Mouse (Mus musculus) forebrain, embryonic 15.5 days (tissue): Measurements from ENCODE around the gene Cdc27. TPM values are rescaled to one million over a fixed set of nuclear protein-coding genes. Genes with fewer than 3 reads are reported as not detected.
A peak's percentile ranks its signal among the peaks of the same experiment; 100 is the strongest.

ENCODE experiments used
- ATAC-seq: fragments of 200-750 bp; cut with Nextera tagmentation; replicated peaks from 2 replicates; pipeline ENCODE4 v1.8.0; 2017; ENCODE audit warnings: mild to moderate bottlenecking, moderate TSS enrichment, moderate library complexity
- H3K27ac ChIP-seq: fragments of 300-500 bp; sonication (generic); replicated peaks from 2 replicates; pipeline ENCODE4 v1.5.1; 2015; ENCODE audit warnings: mild to moderate bottlenecking, inconsistent platforms
- H3K27me3 ChIP-seq: fragments of 300-500 bp; sonication (generic); 2 replicates; pipeline ENCODE4 v1.6.1; 2015; ENCODE audit warnings: inconsistent platforms
- H3K36me3 ChIP-seq: fragments of 300-500 bp; sonication (generic); 2 replicates; pipeline ENCODE4 v1.6.1; 2015; ENCODE audit warnings: mild to moderate bottlenecking, inconsistent platforms
- H3K4me1 ChIP-seq: fragments of 300-500 bp; sonication (generic); 2 replicates; pipeline ENCODE4 v1.6.1; 2015; ENCODE audit warnings: inconsistent platforms
- H3K4me2 ChIP-seq: fragments of 300-500 bp; sonication (generic); replicated peaks from 2 replicates; pipeline ENCODE4 v1.6.1; 2015; ENCODE audit warnings: mild to moderate bottlenecking, inconsistent platforms
- H3K4me3 ChIP-seq: fragments of 300-500 bp; sonication (generic); 2 replicates; pipeline ENCODE4 v1.5.1; 2015; ENCODE audit warnings: mild to moderate bottlenecking, inconsistent platforms
- H3K9ac ChIP-seq: fragments of 300-500 bp; sonication (generic); replicated peaks from 2 replicates; pipeline ENCODE4 v1.6.1; 2015; ENCODE audit warnings: mild to moderate bottlenecking, inconsistent platforms
- H3K9me3 ChIP-seq: fragments of 300-500 bp; sonication (generic); 2 replicates; pipeline ENCODE4 v1.6.1; 2016; ENCODE audit warnings: inconsistent platforms
- WGBS: fragments of 180-500 bp; shearing (Covaris S2); methylation state at CpG from one replicate; pipeline ENCODE4 v1.1.7; 2015; ENCODE audit warnings: mixed read lengths; 5-methylcytosine and 5-hydroxymethylcytosine counted together
- polyA plus RNA-seq: library from polyadenylated mRNA; unstranded; fragments of >200 nt; fragmentation: Nextera tagmentation; extraction: Ambion mirVana; gene quantifications from 2 replicates; pipeline ENCODE4 v1.2.1, GENCODE M21; 2015

The Cdc27 gene
- polyA plus RNA-seq, 1 experiment from 2014 or later = 37.6 TPM

DNA sequence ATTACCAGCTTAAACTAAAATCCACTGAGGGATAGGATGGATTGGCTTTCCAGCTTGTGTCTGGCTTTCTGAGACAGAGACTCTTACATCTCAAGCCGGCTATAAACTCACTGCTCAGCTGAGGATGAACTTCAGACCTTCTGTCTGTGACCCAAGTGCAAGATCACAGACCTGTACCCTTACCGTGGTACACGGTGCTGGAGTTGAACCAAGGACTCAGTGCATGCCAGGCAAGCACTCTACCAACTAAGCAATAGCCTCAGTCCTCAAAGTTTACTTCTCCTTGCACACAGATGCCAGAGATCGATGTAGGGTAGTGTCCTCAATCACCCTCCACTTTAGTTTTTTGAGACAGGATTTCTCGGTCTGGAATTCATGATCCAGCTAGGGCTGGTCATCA, 10.6 kb downstream of the Cdc27 start:
- ATAC-seq = no peak
- H3K9ac ChIP-seq = no peak overlapping the region
- no peak overlapping the region for H3K27ac ChIP-seq
- H3K27me3 ChIP-seq = no peaks in the 10 kb centered on the region
- no peaks in the 10 kb centered on the region for H3K4me1 ChIP-seq
- no peaks in the 10 kb centered on the region; the same call in 1 of the 2 replicates for H3K36me3 ChIP-seq
- no peak overlapping the region for H3K4me3 ChIP-seq
- H3K4me2 ChIP-seq = no peak overlapping the region
- no peaks in the 10 kb centered on the region for H3K9me3 ChIP-seq
- WGBS = over 99% methylated on average over 5 of the region's 5 CpGs

DNA sequence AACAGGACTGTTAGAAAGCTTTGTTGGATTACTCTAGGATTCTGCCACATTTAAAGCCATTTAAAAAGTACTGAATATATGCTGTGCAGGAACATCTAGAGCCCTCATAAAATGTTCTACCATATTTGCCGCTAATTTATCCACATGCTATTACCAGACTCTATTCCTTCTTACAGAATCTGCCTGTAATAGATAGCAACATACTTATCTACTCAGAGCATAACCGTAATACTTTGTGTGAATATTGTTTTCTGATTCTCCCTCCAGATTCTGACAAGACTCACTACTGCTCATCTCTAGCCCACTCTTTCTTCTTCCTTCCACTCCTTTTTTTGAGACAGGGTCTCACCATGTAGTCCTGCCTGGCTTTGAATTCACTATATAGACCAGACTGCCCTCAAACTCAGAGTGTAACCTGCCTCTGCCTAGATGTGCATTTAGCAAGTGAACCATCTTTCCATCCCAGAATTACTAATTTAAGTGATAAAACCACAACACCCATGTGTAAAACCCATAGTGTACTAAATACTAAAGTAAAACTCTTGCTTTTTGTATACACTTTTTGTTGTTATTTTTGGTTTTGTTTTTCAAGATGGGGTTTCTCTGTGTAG, 12.4 kb downstream of the Cdc27 start:
- WGBS = 98% methylated on average over 2 of the region's 2 CpGs
- no peak overlapping the region for H3K9ac ChIP-seq
- H3K4me3 ChIP-seq = no peak overlapping the region
- H3K36me3 ChIP-seq = peaks cover 18% of the 10 kb centered on the region
- H3K9me3 ChIP-seq = no peaks in the 10 kb centered on the region
- ATAC-seq = no peak
- H3K4me1 ChIP-seq = no peaks in the 10 kb centered on the region
- H3K27me3 ChIP-seq = no peaks in the 10 kb centered on the region
- no peak overlapping the region for H3K27ac ChIP-seq
- H3K4me2 ChIP-seq = no peak overlapping the region

DNA sequence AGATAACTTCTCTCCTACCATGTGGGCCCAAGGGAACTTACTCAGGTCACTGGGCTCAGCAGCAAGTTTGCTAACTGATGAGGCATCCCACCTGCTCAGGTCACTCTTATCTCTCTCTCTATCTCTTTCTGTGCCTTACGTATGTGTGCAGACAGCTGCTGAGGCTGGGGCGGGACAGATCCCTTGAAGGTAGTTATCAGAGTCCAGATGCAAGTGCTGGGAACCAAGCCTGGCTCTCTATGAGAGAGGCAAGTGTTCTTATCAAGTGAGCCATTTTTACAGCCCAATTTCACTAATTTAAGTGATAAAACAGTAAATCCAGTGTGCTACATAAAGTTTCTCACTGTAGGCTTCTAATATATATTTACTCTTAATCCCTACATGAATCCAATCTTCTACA, 13.6 kb downstream of the Cdc27 start:
- no peaks in the 10 kb centered on the region for H3K4me1 ChIP-seq
- no peak overlapping the region for H3K9ac ChIP-seq
- ATAC-seq = no peak
- no peak overlapping the region for H3K4me3 ChIP-seq
- 92% methylated on average over 2 of the region's 2 CpGs for WGBS
- H3K36me3 ChIP-seq = peaks cover 26% of the 10 kb centered on the region
- H3K9me3 ChIP-seq = no peaks in the 10 kb centered on the region
- no peaks in the 10 kb centered on the region for H3K27me3 ChIP-seq
- no peak overlapping the region for H3K4me2 ChIP-seq
- no peak overlapping the region for H3K27ac ChIP-seq

DNA sequence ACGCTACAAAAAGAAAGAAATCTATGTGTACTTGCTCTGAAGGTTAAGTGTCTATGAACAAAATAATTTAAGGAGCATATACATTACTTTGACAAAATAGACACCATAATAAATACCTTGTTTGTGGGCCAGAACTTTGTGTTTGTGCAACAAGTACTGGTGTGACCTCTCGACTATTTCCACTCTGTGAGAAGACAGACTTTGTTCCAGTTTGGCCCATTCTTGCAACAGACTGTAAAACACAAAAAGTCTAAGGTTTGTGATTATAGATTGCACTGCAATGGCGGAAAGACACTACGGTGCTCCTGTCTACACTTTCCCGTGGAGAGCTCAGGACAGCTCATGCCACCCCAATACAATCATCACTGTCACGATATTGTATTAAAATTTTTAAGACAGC, 24.5 kb downstream of the Cdc27 start:
- Histone ChIP-seq H3K4me2 (no peak overlapping the region), H3K4me3 (no peak overlapping the region), H3K9me3 (no peaks in the 10 kb centered on the region), H3K27ac (no peak overlapping the region), H3K36me3 (peaks cover 72% of the 10 kb centered on the region), H3K4me1 (no peaks in the 10 kb centered on the region), H3K27me3 (no peaks in the 10 kb centered on the region), H3K9ac (no peak overlapping the region)
- WGBS = 94% methylated on average over 6 of the region's 6 CpGs
- no peak for ATAC-seq

DNA sequence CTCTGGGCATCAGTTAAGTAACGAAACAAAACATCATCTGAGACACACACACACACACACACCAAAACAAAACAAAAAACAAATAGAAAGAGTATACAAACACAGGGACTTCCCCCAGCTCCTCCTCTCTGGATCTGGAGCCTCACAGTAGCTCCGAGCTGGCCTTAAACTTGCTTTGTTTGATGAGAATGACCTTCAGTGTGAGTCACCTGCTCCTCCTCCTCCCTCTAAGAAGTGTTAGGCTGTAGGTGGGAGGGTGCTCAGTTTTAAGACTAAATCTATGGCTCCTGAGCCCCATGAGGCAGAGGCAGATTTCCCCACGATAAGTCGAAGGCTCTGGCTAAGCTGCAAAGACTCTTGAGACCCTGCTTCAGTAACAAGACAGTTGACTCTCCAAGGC, 38.0 kb downstream of the Cdc27 start:
- no peak overlapping the region for H3K9ac ChIP-seq
- no peak overlapping the region for H3K4me3 ChIP-seq
- whole genome bisulfite sequencing = 88% methylated on average over 4 of the region's 4 CpGs
- no peak for ATAC-seq
- H3K27ac ChIP-seq = no peak overlapping the region
- H3K27me3 ChIP-seq = no peaks in the 10 kb centered on the region
- peaks cover 78% of the 10 kb centered on the region for H3K36me3 ChIP-seq
- no peaks in the 10 kb centered on the region for H3K9me3 ChIP-seq
- H3K4me1 ChIP-seq = no peaks in the 10 kb centered on the region
- no peak overlapping the region for H3K4me2 ChIP-seq

DNA sequence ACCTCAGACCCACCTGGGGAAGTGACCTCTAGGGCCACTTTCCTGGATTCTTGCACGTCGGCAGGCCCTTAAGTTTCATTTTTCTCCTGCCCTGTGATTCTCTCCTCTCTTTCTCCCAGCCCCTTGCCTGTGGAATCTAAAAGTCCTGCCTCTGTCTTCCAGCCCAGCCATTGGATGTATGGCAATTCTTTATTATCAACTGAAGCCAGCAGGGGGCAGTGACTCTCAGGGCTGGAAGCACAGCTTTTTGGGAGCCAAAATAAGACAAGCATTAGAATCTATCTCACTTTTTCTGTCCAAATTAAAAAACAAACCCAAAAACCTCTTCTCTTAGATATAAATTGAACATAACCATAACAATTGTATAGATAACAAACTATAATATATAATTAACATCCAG, 39.8 kb downstream of the Cdc27 start:
- H3K27me3 ChIP-seq = no peaks in the 10 kb centered on the region
- H3K27ac ChIP-seq = no peak overlapping the region
- no peak for ATAC-seq
- H3K9me3 ChIP-seq = no peaks in the 10 kb centered on the region
- H3K36me3 ChIP-seq = peaks cover 78% of the 10 kb centered on the region
- H3K4me1 ChIP-seq = no peaks in the 10 kb centered on the region
- H3K9ac ChIP-seq = no peak overlapping the region
- H3K4me3 ChIP-seq = no peak overlapping the region
- H3K4me2 ChIP-seq = no peak overlapping the region
- 84% methylated on average over 2 of the region's 2 CpGs for WGBS

DNA sequence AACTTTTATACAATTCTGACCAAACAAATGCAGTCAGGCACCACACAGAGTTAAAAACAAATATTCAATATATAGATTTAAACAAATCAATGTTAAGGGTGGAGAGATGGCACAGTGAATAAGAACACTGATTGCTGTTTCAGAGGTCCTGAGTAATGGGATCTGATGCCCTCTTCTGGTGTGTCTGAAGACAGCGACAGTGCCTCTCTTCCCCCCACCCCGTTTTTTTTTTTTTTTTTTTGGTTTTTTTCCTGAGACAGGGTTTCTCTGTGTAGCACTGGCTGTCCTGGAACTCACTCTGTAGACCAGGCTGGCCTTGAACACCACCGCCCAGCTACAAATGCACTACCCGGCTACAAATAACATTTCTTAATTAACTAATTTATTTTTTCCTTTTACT, 42.0 kb downstream of the Cdc27 start:
- Histone ChIP-seq H3K27me3 (no peaks in the 10 kb centered on the region), H3K4me3 (no peak overlapping the region), H3K9me3 (no peaks in the 10 kb centered on the region), H3K4me1 (no peaks in the 10 kb centered on the region), H3K4me2 (no peak overlapping the region), H3K9ac (no peak overlapping the region), H3K36me3 (peaks cover 72% of the 10 kb centered on the region), H3K27ac (no peak overlapping the region)
- no peak for ATAC-seq
- 71% methylated on average over 4 of the region's 4 CpGs for WGBS

DNA sequence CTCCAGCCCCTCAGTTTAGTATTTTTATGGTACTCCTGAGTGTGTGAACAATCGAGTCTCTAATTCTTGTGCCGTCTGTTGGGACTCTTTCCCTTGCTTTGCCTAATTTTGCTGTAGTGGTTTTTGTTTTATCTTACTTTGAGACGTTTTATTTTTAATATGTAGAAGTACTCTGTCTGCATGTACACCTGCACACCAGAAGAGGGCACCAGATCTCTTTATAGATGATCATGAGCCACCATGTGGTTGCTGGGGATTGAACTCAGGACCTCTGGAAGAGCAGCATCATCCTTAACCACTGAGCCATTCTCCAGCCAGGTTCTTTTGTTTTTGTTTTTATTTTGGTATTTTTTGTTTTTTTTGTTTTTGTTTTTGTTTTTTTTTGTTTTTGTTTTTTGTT, 62.1 kb downstream of the Cdc27 start:
- no peak overlapping the region for H3K9ac ChIP-seq
- H3K4me1 ChIP-seq = no peaks in the 10 kb centered on the region
- no peaks in the 10 kb centered on the region for H3K36me3 ChIP-seq
- H3K4me3 ChIP-seq = no peak overlapping the region
- H3K27ac ChIP-seq = no peak overlapping the region
- H3K27me3 ChIP-seq = no peaks in the 10 kb centered on the region
- WGBS = 86% methylated on average over 3 of the region's 3 CpGs
- H3K4me2 ChIP-seq = no peak overlapping the region
- ATAC-seq = no peak
- H3K9me3 ChIP-seq = no peaks in the 10 kb centered on the region

DNA sequence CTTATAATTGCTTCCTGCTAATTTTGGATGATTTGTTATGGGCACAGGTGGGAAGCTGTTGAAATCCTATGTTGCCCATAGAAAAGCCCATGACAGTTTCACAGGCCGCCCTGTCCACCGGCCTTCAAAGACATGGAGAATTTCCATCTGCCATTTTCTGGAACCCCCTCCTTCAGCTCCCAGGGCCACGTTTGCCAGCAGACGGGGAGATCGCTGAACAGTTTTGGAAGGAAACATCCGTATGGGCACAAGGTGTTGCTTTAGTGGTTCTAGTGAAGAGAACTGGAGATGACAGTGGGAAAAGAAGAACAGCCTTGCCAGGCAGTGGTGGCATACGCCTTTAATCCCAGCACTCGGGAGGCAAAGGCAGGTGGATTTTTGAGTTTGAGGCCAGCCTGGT, 68.4 kb downstream of the Cdc27 start:
- no peak for ATAC-seq
- no peaks in the 10 kb centered on the region for H3K36me3 ChIP-seq
- H3K27ac ChIP-seq = no peak overlapping the region
- 91% methylated on average over 8 of the region's 8 CpGs for WGBS
- no peak overlapping the region for H3K4me3 ChIP-seq
- no peaks in the 10 kb centered on the region for H3K27me3 ChIP-seq
- H3K9ac ChIP-seq = no peak overlapping the region
- no peak overlapping the region for H3K4me2 ChIP-seq
- no peaks in the 10 kb centered on the region for H3K4me1 ChIP-seq
- H3K9me3 ChIP-seq = peaks cover 5% of the 10 kb centered on the region; the same call in 1 of the 2 replicates

DNA sequence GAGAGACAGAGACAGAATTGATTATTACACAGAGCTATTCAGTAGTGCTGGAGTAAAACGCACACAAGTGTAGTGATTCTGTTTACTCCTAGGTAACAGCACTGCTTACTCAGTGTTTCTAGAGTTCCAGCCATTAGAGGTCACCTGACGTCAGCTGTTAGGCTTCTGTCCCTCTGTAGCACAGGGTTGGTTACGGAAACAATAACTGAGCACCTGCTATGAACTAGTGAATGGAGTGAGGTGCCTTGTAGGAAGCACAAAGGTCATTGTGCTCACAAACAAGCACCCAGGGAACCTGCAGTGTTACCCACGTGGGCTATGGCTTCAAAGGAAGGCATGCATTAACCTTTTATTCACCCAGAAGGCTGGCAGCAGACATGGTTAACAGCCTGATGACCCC, 70.9 kb downstream of the Cdc27 start:
- 61% methylated on average over 4 of the region's 4 CpGs for WGBS
- Histone ChIP-seq H3K9me3 (peaks cover 5% of the 10 kb centered on the region; the same call in 1 of the 2 replicates), H3K4me1 (no peaks in the 10 kb centered on the region), H3K27me3 (no peaks in the 10 kb centered on the region), H3K4me3 (no peak overlapping the region), H3K27ac (no peak overlapping the region), H3K36me3 (no peaks in the 10 kb centered on the region), H3K9ac (no peak overlapping the region), H3K4me2 (no peak overlapping the region)
- ATAC-seq = no peak

DNA sequence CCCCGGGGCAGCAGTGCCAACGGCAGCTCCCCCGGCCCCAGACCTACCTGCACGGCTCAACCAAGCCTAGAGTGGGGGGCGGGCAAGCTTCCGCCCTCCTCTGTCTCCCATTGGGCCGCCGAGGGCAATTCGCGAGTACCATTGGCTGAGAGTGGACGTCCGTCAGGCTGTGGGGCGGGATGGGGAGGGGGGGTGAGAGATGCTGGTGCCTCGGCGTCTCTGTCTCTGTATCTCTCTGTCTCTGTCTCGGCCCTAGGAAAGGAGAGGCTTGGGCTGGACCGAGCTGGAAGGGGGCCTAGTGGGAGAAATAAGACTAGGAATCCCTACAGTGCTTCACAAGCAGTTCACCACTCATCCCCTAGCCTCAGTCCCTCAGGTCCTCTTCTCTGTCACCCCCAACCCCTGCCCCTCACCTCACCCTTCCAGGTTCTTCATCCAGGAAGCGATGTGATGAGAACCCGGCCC, 81.0 kb downstream of the Cdc27 start:
- 0 out of 2 replicates have a peak, but pooled peaks cover 3% of the 10 kb centered on the region for H3K36me3 ChIP-seq
- H3K4me3 ChIP-seq = peak overlapping the region; percentile 62
- peak; percentile 100 for ATAC-seq
- H3K27me3 ChIP-seq = no peaks in the 10 kb centered on the region
- WGBS = 2% methylated on average over 13 of the region's 19 CpGs
- H3K4me1 ChIP-seq = peaks cover 22% of the 10 kb centered on the region
- peak overlapping the region; percentile 59 for H3K27ac ChIP-seq
- H3K9ac ChIP-seq = peak overlapping the region; percentile 86
- no peaks in the 10 kb centered on the region for H3K9me3 ChIP-seq
- peak overlapping the region; percentile 75 for H3K4me2 ChIP-seq

DNA sequence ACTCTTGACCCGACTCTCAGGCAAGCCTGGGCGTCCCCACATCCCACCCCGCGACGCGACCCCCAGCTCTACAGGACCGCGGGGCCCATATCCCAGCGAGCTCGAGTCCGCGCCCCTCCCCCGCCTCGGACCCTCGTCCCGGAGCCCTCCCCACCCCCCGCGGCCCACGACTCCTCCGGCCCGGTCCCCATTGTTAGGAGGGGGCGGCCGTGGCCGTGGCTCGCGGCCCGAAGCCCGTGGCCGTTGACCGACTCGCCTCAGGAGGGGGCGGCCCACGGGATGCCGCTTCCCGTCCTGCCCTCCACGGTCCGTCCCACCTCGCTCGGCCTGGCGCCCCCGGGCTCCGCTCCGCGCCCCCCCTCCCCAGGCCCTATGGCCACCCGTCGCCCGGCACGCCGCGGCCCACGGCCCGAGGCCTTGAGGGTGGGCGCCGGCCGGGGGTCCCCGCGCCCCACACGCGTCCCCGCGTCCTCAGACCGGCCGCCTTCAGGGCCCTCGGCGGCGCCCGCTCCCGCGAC, 81.6 kb downstream of the Cdc27 start, which contains the start of gene Kansl1:
Gene Kansl1, minus strand, starts transcription at position 111 of the 518 bp plus-strand sequence.
- H3K9ac ChIP-seq = peak within 1 kb of the TSS; percentile 86
- H3K9me3 ChIP-seq = no peaks in the 10 kb centered on the region
- peak within 1 kb of the TSS; percentile 59 for H3K27ac ChIP-seq
- ATAC-seq = peak; percentile 76
- H3K36me3 ChIP-seq = 0 out of 2 replicates have a peak, but pooled peaks cover 7% of the 10 kb centered on the region
- H3K4me2 ChIP-seq = peak within 1 kb of the TSS; percentile 75
- peak within 1 kb of the TSS; percentile 62 for H3K4me3 ChIP-seq
- peaks cover 22% of the 10 kb centered on the region for H3K4me1 ChIP-seq
- H3K27me3 ChIP-seq = no peaks in the 10 kb centered on the region
- 1% methylated on average over 50 of the region's 69 CpGs for WGBS

DNA sequence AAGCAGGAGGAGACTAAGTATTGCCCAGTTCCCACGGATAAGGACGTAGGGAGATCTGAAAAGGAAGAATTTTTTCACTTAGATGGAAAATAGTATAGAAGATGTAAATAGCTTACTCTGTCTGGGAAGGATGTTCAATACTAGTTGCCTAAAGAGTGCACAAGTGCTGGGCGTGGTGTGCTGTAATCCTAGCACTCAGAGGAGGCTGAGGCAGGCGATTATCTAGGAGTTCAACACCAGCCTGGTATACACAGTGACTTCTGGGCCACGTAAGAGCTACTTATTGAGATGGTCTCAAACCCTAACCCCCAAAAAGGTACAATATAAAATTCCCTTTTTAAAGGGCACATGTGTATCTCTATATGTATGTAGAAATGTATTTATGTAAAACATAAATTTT, 82.7 kb downstream of the Cdc27 start:
- 0 out of 2 replicates have a peak overlapping the region, but pooled peaks have one; percentile 15 for H3K4me2 ChIP-seq
- H3K36me3 ChIP-seq = 0 out of 2 replicates have a peak, but pooled peaks cover 7% of the 10 kb centered on the region
- 77% methylated on average over 5 of the region's 5 CpGs for WGBS
- H3K9ac ChIP-seq = no peak overlapping the region
- ATAC-seq = no peak
- no peak overlapping the region for H3K27ac ChIP-seq
- H3K4me3 ChIP-seq = 0 out of 2 replicates have a peak overlapping the region, but pooled peaks have one; percentile 10
- H3K9me3 ChIP-seq = no peaks in the 10 kb centered on the region
- peaks cover 22% of the 10 kb centered on the region for H3K4me1 ChIP-seq
- no peaks in the 10 kb centered on the region for H3K27me3 ChIP-seq
